Mouse (Mus musculus): ENCODE data around the gene Ptpn6. TPM values are rescaled to one million over a fixed set of nuclear protein-coding genes. Genes with fewer than 3 reads are reported as not detected.
A peak's percentile ranks its signal among the peaks of the same experiment; 100 is the strongest.

Ptpn6 gene
- polyA plus RNA-seq, 2 experiments from 2014 or later: 187 to 310 TPM

GRCm38 (mm10) chr6:124728621-124729020 is 9.9 kb downstream of the Ptpn6 start:
- ATAC-seq: no peak

- ATAC-seq: no peak
These were observed 14.0 kb downstream of the Ptpn6 start for GRCm38 (mm10) chr6:124724472-124724871.

GRCm38 (mm10) chr6:124723541-124723940 is 15.0 kb downstream of the Ptpn6 start:
- peak; percentile 81 for ATAC-seq

- ATAC-seq: peak; percentile 34
These were observed 15.5 kb downstream of the Ptpn6 start for GRCm38 (mm10) chr6:124722876-124723473.

- ATAC-seq: peak; percentile 15
These were observed 17.6 kb downstream of the Ptpn6 start for GRCm38 (mm10) chr6:124720904-124721303.

- ATAC-seq: no peak
These were observed 19.0 kb downstream of the Ptpn6 start for GRCm38 (mm10) chr6:124719354-124719978.

GRCm38 (mm10) chr6:124718703-124719102 is 19.8 kb downstream of the Ptpn6 start:
- no peak for ATAC-seq

GRCm38 (mm10) chr6:124717968-124718367 is 20.5 kb downstream of the Ptpn6 start:
- no peak for ATAC-seq

- no peak for ATAC-seq
These were observed 21.5 kb downstream of the Ptpn6 start for GRCm38 (mm10) chr6:124716864-124717490.

- ATAC-seq: no peak
These were observed 25.6 kb downstream of the Ptpn6 start for GRCm38 (mm10) chr6:124712918-124713317.

GRCm38 (mm10) chr6:124711824-124712782 is 26.4 kb downstream of the Ptpn6 start, which contains the start of the genes Emg1 and Phb2:
Gene Emg1 (minus strand): TSS chr6:124712178.
Gene Phb2 (plus strand): TSS chr6:124712336.
- ATAC-seq: peak; percentile 97

- no peak for ATAC-seq
These were observed 30.1 kb downstream of the Ptpn6 start for GRCm38 (mm10) chr6:124708289-124708889.

- ATAC-seq: no peak
These were observed 32.4 kb downstream of the Ptpn6 start for GRCm38 (mm10) chr6:124706061-124706627.

- ATAC-seq: no peak
These were observed 34.1 kb downstream of the Ptpn6 start for GRCm38 (mm10) chr6:124704417-124704816.

- no peak for ATAC-seq
These were observed 34.7 kb downstream of the Ptpn6 start for GRCm38 (mm10) chr6:124703789-124704188.

GRCm38 (mm10) chr6:124702784-124703103 is 35.8 kb downstream of the Ptpn6 start:
- peak; percentile 96 for ATAC-seq

- ATAC-seq: no peak
These were observed 36.3 kb downstream of the Ptpn6 start for GRCm38 (mm10) chr6:124702102-124702783.

- no peak for ATAC-seq
These were observed 37.2 kb downstream of the Ptpn6 start for GRCm38 (mm10) chr6:124701338-124701737.

- no peak for ATAC-seq
These were observed 38.4 kb downstream of the Ptpn6 start for GRCm38 (mm10) chr6:124699962-124700610.

- no peak for ATAC-seq
These were observed 39.1 kb downstream of the Ptpn6 start for GRCm38 (mm10) chr6:124699366-124699765.

GRCm38 (mm10) chr6:124698751-124699150 is 39.8 kb downstream of the Ptpn6 start:
- no peak for ATAC-seq

Measured in CD4-positive, CD25-positive, alpha-beta regulatory T cell, adult 4 months (primary cell).